Mouse (Mus musculus) heart, embryonic 15.5 days (tissue): ENCODE data around the gene Papss1. TPM values are rescaled to one million over a fixed set of nuclear protein-coding genes. Genes with fewer than 3 reads are reported as not detected.
"Not testable (repeated sequence)": the region's sequence is repeated elsewhere in the genome, so short reads cannot be mapped to it uniquely, and the experiment has no call there.

ENCODE experiments used
- ATAC-seq: fragments of 200-750 bp; cut with Nextera tagmentation; replicated peaks from 2 replicates; pipeline ENCODE4 v1.8.0; 2017; ENCODE audit warnings: low read depth, moderate TSS enrichment; ENCODE audit not compliant: insufficient number of reproducible peaks, insufficient read depth, low FRiP score
- H3K27ac ChIP-seq: fragments of 300-500 bp; sonication (generic); 2 replicates; pipeline ENCODE4 v1.5.1; 2015; ENCODE audit warnings: mild to moderate bottlenecking, inconsistent platforms
- H3K27me3 ChIP-seq: fragments of 300-500 bp; sonication (generic); 2 replicates; pipeline ENCODE4 v1.6.1; 2015; ENCODE audit warnings: inconsistent platforms
- H3K36me3 ChIP-seq: fragments of 300-500 bp; sonication (generic); 2 replicates; pipeline ENCODE4 v1.6.1; 2015; ENCODE audit warnings: mild to moderate bottlenecking, inconsistent platforms
- H3K4me1 ChIP-seq: fragments of 300-500 bp; sonication (generic); replicated peaks from 2 replicates; pipeline ENCODE4 v1.6.1; 2015; ENCODE audit warnings: inconsistent platforms
- H3K4me2 ChIP-seq: fragments of 300-500 bp; sonication (generic); 2 replicates; pipeline ENCODE4 v1.6.1; 2015; ENCODE audit warnings: inconsistent platforms, mild to moderate bottlenecking, moderate library complexity
- H3K4me3 ChIP-seq: fragments of 300-500 bp; sonication (generic); 2 replicates; pipeline ENCODE4 v1.5.1; 2015; ENCODE audit warnings: mild to moderate bottlenecking, inconsistent platforms
- H3K9ac ChIP-seq: fragments of 300-500 bp; sonication (generic); 2 replicates; pipeline ENCODE4 v1.6.1; 2015; ENCODE audit warnings: mild to moderate bottlenecking, inconsistent platforms
- H3K9me3 ChIP-seq: fragments of 300-500 bp; sonication (generic); replicated peaks from 2 replicates; pipeline ENCODE4 v1.6.1; 2016; ENCODE audit warnings: inconsistent platforms
- WGBS: fragments of 180-500 bp; shearing (Covaris S2); methylation state at CpG from one replicate; pipeline ENCODE4 v1.1.7; 2015; ENCODE audit warnings: mixed read lengths; 5-methylcytosine and 5-hydroxymethylcytosine counted together
- polyA plus RNA-seq: library from polyadenylated mRNA; unstranded; fragments of >200 nt; fragmentation: Nextera tagmentation; extraction: Ambion mirVana; gene quantifications from 2 replicates; pipeline ENCODE4 v1.2.1, GENCODE M21; 2015

Gene Papss1
- 34.8 and 52.4 TPM in 2 replicates for polyA plus RNA-seq

DNA sequence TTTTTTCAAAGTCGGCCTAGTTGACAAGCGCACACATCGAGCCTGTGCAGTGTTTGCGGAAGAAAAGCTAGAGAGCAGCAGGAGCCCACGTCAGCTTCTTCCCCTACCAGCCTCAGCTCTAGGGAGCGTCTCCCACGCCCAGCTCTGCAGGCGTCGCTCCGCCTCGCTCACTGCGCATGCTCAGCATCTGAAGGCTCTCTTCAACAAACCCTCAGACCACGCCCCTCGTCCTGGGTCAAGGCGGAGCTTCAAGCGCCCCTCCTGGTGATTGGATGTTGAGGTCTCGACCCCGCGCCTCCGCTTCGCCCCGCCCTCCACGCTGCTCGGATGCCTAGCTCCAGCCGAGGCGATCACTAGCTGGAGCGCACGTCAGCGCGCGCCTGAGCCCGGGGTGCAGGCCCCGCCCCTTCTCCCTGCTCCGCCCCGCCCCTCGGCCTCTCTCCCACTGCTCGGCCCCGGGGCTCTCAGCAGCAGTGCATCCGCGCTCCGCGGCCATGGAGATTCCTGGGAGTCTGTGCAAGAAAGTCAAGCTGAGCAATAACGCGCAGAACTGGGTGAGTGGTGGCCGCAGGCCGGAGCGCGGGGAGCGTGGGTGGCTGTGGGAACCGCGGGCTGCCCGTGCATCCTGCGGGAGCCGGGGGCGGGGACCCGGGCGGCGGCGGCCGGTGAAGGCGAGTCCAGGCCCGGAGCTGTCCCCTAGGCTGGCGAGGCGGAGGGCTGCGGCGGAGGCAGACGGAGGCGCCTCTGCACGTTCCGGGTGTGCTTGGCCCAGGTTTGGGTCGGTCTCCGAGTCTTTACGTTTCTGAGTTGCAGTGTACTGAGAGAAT, at the start of gene Papss1:
Gene Papss1 (plus strand): TSS at position 339 of the 827 bp plus-strand sequence.
- peak within 1 kb of the TSS; percentile 67 for H3K4me2 ChIP-seq
- H3K4me1 ChIP-seq, result peaks cover 16% of the 10 kb centered on the region
- H3K9ac ChIP-seq, result peak within 1 kb of the TSS; percentile 87
- WGBS, result under 1% methylated on average over 73 of the region's 73 CpGs
- no peaks in the 10 kb centered on the region for H3K27me3 ChIP-seq
- H3K27ac ChIP-seq, result peak within 1 kb of the TSS; percentile 92
- peak; percentile 99 for ATAC-seq
- peak within 1 kb of the TSS; percentile 85 for H3K4me3 ChIP-seq
- no peaks in the 10 kb centered on the region for H3K36me3 ChIP-seq
- H3K9me3 ChIP-seq, result no peaks in the 10 kb centered on the region

- no peak overlapping the region for H3K4me3 ChIP-seq
- H3K27ac ChIP-seq, result no peak overlapping the region
- no peaks in the 10 kb centered on the region for H3K4me1 ChIP-seq
- no peak overlapping the region for H3K9ac ChIP-seq
- no peaks in the 10 kb centered on the region for H3K36me3 ChIP-seq
- 75% methylated on average over 7 of the region's 7 CpGs for WGBS
- H3K4me2 ChIP-seq, result no peak overlapping the region
- no peaks in the 10 kb centered on the region for H3K9me3 ChIP-seq
- ATAC-seq, result no peak
- no peaks in the 10 kb centered on the region for H3K27me3 ChIP-seq
Observed at GRCm38 (mm10) chr3:131516332-131516999, 48.1 kb upstream of the Papss1 start.

DNA sequence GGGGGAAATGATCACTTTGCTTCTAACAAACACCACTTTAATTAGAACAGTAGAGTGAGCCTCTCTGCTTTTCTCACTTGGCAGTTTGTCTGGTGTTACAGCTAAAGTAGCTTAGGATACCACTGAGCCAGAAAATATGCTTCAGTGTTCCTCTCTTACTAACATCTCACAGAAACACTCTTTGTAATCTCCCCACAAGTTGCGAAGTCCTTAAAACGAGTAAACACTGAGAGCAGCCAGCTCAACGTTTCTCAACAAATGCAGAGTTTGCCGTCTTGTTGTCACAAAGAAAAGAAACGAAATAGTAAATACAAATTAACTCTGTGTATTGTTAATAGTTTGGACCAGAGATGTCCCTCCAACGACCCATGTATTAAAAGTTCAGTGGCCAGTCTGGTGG, 46.8 kb upstream of the Papss1 start:
- Histone ChIP-seq H3K27ac (no peak overlapping the region), H3K9ac (no peak overlapping the region), H3K36me3 (no peaks in the 10 kb centered on the region), H3K4me1 (peaks cover 3% of the 10 kb centered on the region; the same call in 1 of the 2 replicates), H3K4me3 (no peak overlapping the region), H3K27me3 (no peaks in the 10 kb centered on the region), H3K4me2 (no peak overlapping the region), H3K9me3 (no peaks in the 10 kb centered on the region)
- no peak for ATAC-seq
- 75% methylated on average over 6 of the region's 6 CpGs for WGBS

GRCm38 (mm10) chr3:131521206-131521605, 43.4 kb upstream of the Papss1 start:
- Histone ChIP-seq H3K9me3 (no peaks in the 10 kb centered on the region), H3K4me3 (no peak overlapping the region), H3K36me3 (no peaks in the 10 kb centered on the region), H3K27ac (no peak overlapping the region), H3K4me2 (no peak overlapping the region), H3K27me3 (no peaks in the 10 kb centered on the region), H3K4me1 (peaks cover 3% of the 10 kb centered on the region; the same call in 1 of the 2 replicates), H3K9ac (no peak overlapping the region)
- ATAC-seq, result no peak
- WGBS, result 71% methylated on average over 4 of the region's 4 CpGs

DNA sequence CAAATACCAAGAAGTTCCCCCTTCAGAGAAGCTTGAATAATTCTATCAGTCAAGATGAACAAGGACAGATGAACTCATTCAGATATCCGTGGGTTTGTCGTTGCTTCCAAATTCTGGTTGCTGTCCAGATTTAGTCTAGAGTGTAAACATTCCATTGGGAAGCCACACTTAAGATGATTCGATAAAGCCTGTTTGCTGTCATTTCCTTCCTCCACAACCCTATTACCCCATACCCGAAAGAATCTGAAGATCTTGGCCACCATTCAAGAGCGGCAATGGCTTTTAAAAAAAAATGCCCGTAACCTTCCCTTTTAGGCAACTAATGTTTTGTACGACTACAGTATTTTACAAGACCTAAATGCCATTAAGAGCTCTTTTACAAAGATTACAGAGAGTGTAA, 42.3 kb upstream of the Papss1 start:
- Histone ChIP-seq H3K9me3 (no peaks in the 10 kb centered on the region), H3K27ac (no peak overlapping the region), H3K36me3 (no peaks in the 10 kb centered on the region), H3K4me1 (peaks cover 3% of the 10 kb centered on the region; the same call in 1 of the 2 replicates), H3K9ac (no peak overlapping the region), H3K4me2 (no peak overlapping the region), H3K27me3 (no peaks in the 10 kb centered on the region), H3K4me3 (no peak overlapping the region)
- WGBS, result 36% methylated on average over 7 of the region's 7 CpGs
- no peak for ATAC-seq

DNA sequence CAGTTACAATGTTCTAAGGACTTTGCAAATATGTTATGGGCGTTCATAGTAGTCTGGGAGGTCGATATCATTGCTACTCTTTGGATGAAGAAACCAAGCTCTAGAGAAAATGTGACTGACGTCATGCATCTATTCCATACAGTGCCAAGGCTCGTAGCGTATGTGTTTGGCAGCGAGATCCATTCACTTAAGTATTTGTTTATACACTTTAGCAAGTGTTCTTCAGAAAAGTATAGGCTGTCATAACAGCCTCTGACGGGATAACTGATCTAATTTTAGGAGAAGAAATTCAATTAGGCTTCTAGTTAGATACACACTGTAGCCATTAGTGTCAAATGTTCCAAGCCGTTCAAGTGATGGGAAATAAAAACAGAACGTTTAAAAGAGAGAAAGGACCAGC, 40.8 kb upstream of the Papss1 start:
- H3K4me3 ChIP-seq, result no peak overlapping the region
- 73% methylated on average over 9 of the region's 9 CpGs for WGBS

DNA sequence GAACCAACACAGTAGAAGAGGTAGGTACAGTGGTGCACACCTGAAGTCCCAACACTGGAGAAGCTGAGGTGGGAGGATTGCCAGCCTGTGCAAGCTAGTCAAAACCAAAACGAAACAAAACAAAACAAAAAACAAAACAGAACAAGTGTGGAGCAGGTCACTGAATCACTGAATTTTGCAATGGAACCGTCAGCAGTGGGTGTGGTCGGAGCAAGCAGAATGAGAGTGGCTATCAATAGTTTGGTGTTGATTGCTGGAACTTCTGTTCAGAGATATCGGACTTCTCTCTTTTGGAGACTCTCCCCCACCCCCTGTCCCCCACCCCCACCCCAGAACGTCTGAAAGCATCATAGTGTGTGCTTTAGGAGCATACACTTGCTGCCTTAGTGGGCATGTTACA, 40.4 kb upstream of the Papss1 start:
- H3K36me3 ChIP-seq, result no peaks in the 10 kb centered on the region
- 59% methylated on average over 5 of the region's 5 CpGs for WGBS

More for the DNA sequence above, 40.8 kb upstream of the Papss1 start:
- peaks cover 3% of the 10 kb centered on the region; the same call in 1 of the 2 replicates for H3K4me1 ChIP-seq
- H3K36me3 ChIP-seq, result no peaks in the 10 kb centered on the region
- H3K9ac ChIP-seq, result no peak overlapping the region
- H3K9me3 ChIP-seq, result no peaks in the 10 kb centered on the region
- no peak overlapping the region for H3K4me2 ChIP-seq
- no peak overlapping the region for H3K27ac ChIP-seq
- ATAC-seq, result no peak
- no peaks in the 10 kb centered on the region for H3K27me3 ChIP-seq

DNA sequence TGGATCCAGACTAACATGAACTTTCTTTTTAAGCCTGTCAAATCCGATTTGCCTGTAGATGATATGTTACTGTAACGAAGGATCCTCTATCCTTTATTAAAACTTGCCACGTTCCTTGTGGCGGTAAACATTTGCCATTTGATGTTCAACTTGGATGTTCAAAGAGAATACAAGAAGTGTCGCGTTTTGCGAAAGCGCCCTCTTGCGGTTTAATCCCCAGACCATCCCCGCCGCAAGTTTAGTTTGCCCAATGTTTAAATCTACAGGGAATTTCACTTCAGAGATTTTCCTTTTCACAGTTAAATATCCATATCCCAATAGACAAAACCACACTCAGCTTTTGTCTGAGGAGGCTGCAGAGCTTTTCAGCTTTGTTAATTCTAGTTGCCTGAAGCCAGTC, 39.8 kb upstream of the Papss1 start:
- Histone ChIP-seq H3K4me3 (no peak overlapping the region), H3K9ac (no peak overlapping the region), H3K27me3 (no peaks in the 10 kb centered on the region), H3K9me3 (no peaks in the 10 kb centered on the region), H3K4me2 (no peak overlapping the region), H3K36me3 (no peaks in the 10 kb centered on the region), H3K4me1 (peaks cover 3% of the 10 kb centered on the region; the same call in 1 of the 2 replicates), H3K27ac (no peak overlapping the region)
- 27% methylated on average over 11 of the region's 11 CpGs for WGBS
- no peak for ATAC-seq

More for the DNA sequence above, 40.4 kb upstream of the Papss1 start:
- no peak overlapping the region for H3K4me2 ChIP-seq
- peaks cover 3% of the 10 kb centered on the region; the same call in 1 of the 2 replicates for H3K4me1 ChIP-seq
- no peaks in the 10 kb centered on the region for H3K27me3 ChIP-seq
- no peak for ATAC-seq
- H3K27ac ChIP-seq, result no peak overlapping the region
- no peak overlapping the region for H3K4me3 ChIP-seq
- H3K9ac ChIP-seq, result no peak overlapping the region
- no peaks in the 10 kb centered on the region for H3K9me3 ChIP-seq

DNA sequence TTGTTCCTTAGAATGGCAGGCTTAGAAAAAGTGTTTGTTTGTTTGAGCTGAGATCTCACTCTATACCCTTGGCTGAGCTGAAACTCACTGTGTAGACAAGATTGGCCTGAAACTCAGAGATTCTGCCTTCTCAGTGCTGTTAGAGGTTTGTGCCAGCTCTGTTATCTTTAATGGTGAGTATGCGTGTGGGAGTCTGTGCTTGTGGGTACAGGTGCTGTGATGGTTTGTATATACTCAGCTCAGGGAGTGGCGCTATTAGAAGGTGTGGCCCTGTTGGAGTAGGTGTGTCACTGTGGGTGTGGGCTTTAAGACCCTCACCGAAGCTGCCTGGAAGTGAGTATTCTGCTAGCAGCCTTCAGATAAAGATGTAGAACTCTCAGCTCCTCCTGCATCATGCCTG, 39.3 kb upstream of the Papss1 start:
- H3K36me3 ChIP-seq, result no peaks in the 10 kb centered on the region
- no peak overlapping the region for H3K27ac ChIP-seq
- H3K4me3 ChIP-seq, result no peak overlapping the region
- no peak for ATAC-seq
- no peak overlapping the region for H3K9ac ChIP-seq
- WGBS, result 63% methylated on average over 3 of the region's 3 CpGs
- no peaks in the 10 kb centered on the region for H3K9me3 ChIP-seq
- no peaks in the 10 kb centered on the region for H3K27me3 ChIP-seq
- no peak overlapping the region for H3K4me2 ChIP-seq
- H3K4me1 ChIP-seq, result peaks cover 3% of the 10 kb centered on the region; the same call in 1 of the 2 replicates

GRCm38 (mm10) chr3:131541244-131541942, 23.2 kb upstream of the Papss1 start:
- Histone ChIP-seq H3K4me2 (no peak overlapping the region), H3K4me3 (no peak overlapping the region), H3K9me3 (no peaks in the 10 kb centered on the region), H3K9ac (no peak overlapping the region), H3K27me3 (no peaks in the 10 kb centered on the region), H3K36me3 (no peaks in the 10 kb centered on the region), H3K27ac (no peak overlapping the region), H3K4me1 (no peaks in the 10 kb centered on the region)
- 94% methylated on average over 13 of the region's 13 CpGs for whole genome bisulfite sequencing
- ATAC-seq, result no peak

DNA sequence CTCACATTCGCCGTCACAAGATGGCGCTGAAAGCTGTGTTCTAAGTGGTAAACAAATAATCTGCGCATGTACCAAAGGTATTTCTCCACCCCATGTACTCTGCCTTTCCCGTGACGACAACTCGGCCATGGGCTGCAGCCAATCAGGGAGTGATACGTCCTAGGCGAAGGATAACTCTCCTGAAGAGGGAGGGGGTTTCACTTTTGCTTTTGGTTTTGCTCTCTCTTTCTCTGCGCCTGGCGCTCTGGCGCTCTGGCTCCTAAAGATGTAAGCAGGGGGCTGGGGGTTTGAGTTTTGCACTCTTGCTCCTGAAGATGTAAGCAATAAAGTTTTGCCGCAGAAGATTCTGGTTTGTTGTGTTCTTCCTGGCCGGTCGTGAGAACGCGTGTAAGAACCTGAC, 17.0 kb upstream of the Papss1 start:
- not testable (repeated sequence) for H3K9ac ChIP-seq, H3K4me1 ChIP-seq, H3K27ac ChIP-seq, H3K27me3 ChIP-seq, H3K4me2 ChIP-seq, H3K4me3 ChIP-seq, H3K9me3 ChIP-seq, H3K36me3 ChIP-seq, ATAC-seq
- WGBS, result 95% methylated on average over 17 of the region's 17 CpGs
